Mouse (Mus musculus) heart, postnatal 36 days (tissue): Measurements from ENCODE around the gene Iars2. TPM values are rescaled to one million over a fixed set of nuclear protein-coding genes. Genes with fewer than 3 reads are reported as not detected.

Experiments used
- DNase-seq, 2 experiments: peaks; one replicate each; pipeline ENCODE4 v3.0.0; 2021 to 2022
- intact Hi-C: fragments of 180-260 bp; cut with DNase I; formaldehyde crosslinking; loops from one replicate; pipeline ENCODE4 v1.15.1; 2025
- total RNA-seq, 2 experiments: library from RNA; stranded (reverse); gene quantifications; 2 replicates each; pipeline ENCODE4 v1.2.3; 2021

Gene Iars2
- total RNA-seq, 2 experiments from 2014 or later: 81.2 to 83.4 TPM

- intact Hi-C loops: no loop called here
- DNase-seq: peak; percentile 63 to 77
Observed at GRCm38 (mm10) chr1:185284740-185285139, 44.5 kb downstream of the Iars2 start.

GRCm38 (mm10) chr1:185283247-185283646 lies 45.9 kb downstream of the Iars2 start:
- intact Hi-C loops: no loop called here
- DNase-seq: no peak

- intact Hi-C loops: no loop called here
- no peak for DNase-seq
Observed at GRCm38 (mm10) chr1:185282846-185283245, 46.4 kb downstream of the Iars2 start.

- DNase-seq: no peak
- intact Hi-C loops: no loop called here
Observed at GRCm38 (mm10) chr1:185280616-185281015, 48.6 kb downstream of the Iars2 start.

- no peak for DNase-seq
- intact Hi-C loops: no loop called here
Observed at GRCm38 (mm10) chr1:185279288-185279687, 49.9 kb downstream of the Iars2 start.

GRCm38 (mm10) chr1:185277022-185277421 lies 52.2 kb downstream of the Iars2 start:
- intact Hi-C loops: no loop called here
- DNase-seq: peak; percentile 16 to 22

GRCm38 (mm10) chr1:185275976-185276375 lies 53.2 kb downstream of the Iars2 start:
- intact Hi-C loops: no loop called here
- DNase-seq: no peak

- intact Hi-C loops: no loop called here
- DNase-seq: no peak
Observed at GRCm38 (mm10) chr1:185274819-185275545, 54.2 kb downstream of the Iars2 start.

- DNase-seq: no peak
- intact Hi-C loops: no loop called here
Observed at GRCm38 (mm10) chr1:185271373-185271772, 57.8 kb downstream of the Iars2 start.

- intact Hi-C loops: no loop called here
- no peak for DNase-seq
Observed at GRCm38 (mm10) chr1:185270403-185271097, 58.6 kb downstream of the Iars2 start.

GRCm38 (mm10) chr1:185268675-185269074 lies 60.5 kb downstream of the Iars2 start:
- no peak for DNase-seq
- intact Hi-C loops: no loop called here

- DNase-seq: peak in 1 of 2 experiments; percentile 17
- intact Hi-C loops: no loop called here
Observed at GRCm38 (mm10) chr1:185262565-185262964, 66.6 kb downstream of the Iars2 start.

- intact Hi-C loops: no loop called here
- no peak for DNase-seq
Observed at GRCm38 (mm10) chr1:185256753-185257152, 72.4 kb downstream of the Iars2 start.

- no peak for DNase-seq
- intact Hi-C loops: no loop called here
Observed at GRCm38 (mm10) chr1:185255336-185255735, 73.9 kb downstream of the Iars2 start.

GRCm38 (mm10) chr1:185253140-185253892 lies 75.9 kb downstream of the Iars2 start:
- intact Hi-C loops: no loop called here
- DNase-seq: no peak

GRCm38 (mm10) chr1:185252351-185252750 lies 76.8 kb downstream of the Iars2 start:
- intact Hi-C loops: no loop called here

GRCm38 (mm10) chr1:185248728-185249127 lies 80.5 kb downstream of the Iars2 start:
- no peak for DNase-seq
- intact Hi-C loops: no loop called here

More at GRCm38 (mm10) chr1:185252351-185252750, 76.8 kb downstream of the Iars2 start:
- no peak for DNase-seq

GRCm38 (mm10) chr1:185247429-185248085 lies 81.6 kb downstream of the Iars2 start:
- intact Hi-C loops: no loop called here
- DNase-seq: no peak

GRCm38 (mm10) chr1:185245456-185245855 lies 83.7 kb downstream of the Iars2 start:
- intact Hi-C loops: no loop called here
- DNase-seq: no peak

GRCm38 (mm10) chr1:185243013-185243412 lies 86.2 kb downstream of the Iars2 start:
- DNase-seq: no peak
- intact Hi-C loops: no loop called here

GRCm38 (mm10) chr1:185236530-185236929 lies 92.7 kb downstream of the Iars2 start:
- intact Hi-C loops: no loop called here
- DNase-seq: no peak
